Mouse (Mus musculus): ENCODE results near the gene Olfr20. TPM values are rescaled to one million over a fixed set of nuclear protein-coding genes. Genes with fewer than 3 reads are reported as not detected.

Gene Olfr20
- polyA plus RNA-seq, 1 experiment from 2014 or later = not detected

- ATAC-seq (ENCODE audit: low FRiP score, low TSS enrichment) = no peak
- 76% methylated on average over 2 of the region's 2 CpGs for WGBS
- Histone ChIP-seq H3K27me3 (ENCODE audit: control insufficient read depth, insufficient read depth, low read length) (no peaks in the 10 kb centered on the region), H3K9me3 (ENCODE audit: control insufficient read depth, low read length) (no peaks in the 10 kb centered on the region), H3K4me2 (replicated peaks; ENCODE audit: low read depth, low read length) (no peak overlapping the region), H3K4me1 (ENCODE audit: control insufficient read depth, insufficient read depth, low read length) (no peaks in the 10 kb centered on the region), H3K36me3 (ENCODE audit: control insufficient read depth, insufficient read depth, low read length) (no peaks in the 10 kb centered on the region), H3K9ac (ENCODE audit: low read depth, low read length) (no peak overlapping the region), H3K27ac (ENCODE audit: low read depth, low read length) (no peak overlapping the region), H3K4me3 (ENCODE audit: low read length) (no peak overlapping the region)
These were observed 17.2 kb upstream of the Olfr20 start for GRCm38 (mm10) chr11:73333357-73333756.

DNA sequence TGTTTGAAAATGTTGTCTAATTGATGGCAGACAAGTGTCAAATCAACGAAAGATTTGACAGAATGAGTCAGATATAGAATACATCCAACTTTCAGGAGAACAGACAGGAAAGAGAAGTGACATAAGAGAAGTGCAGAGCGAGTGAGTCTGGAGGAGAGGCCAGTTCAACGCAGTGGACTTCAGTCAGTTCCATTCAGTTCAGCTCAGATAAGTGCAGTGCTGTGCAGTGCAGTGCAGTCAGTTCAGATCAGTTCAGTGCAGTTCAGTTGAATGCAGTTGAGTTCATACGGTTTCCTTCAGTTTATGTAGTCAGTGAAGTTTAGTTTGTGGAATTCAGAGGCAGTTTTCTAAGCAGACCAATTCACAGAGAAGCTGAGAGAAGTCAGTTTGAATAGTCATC, 13.7 kb upstream of the Olfr20 start:
- Histone ChIP-seq H3K36me3 (ENCODE audit: control insufficient read depth, insufficient read depth, low read length) (no peaks in the 10 kb centered on the region), H3K27ac (ENCODE audit: low read depth, low read length) (no peak overlapping the region), H3K9me3 (ENCODE audit: control insufficient read depth, low read length) (no peaks in the 10 kb centered on the region), H3K4me1 (ENCODE audit: control insufficient read depth, insufficient read depth, low read length) (no peaks in the 10 kb centered on the region), H3K27me3 (ENCODE audit: control insufficient read depth, insufficient read depth, low read length) (no peaks in the 10 kb centered on the region), H3K9ac (ENCODE audit: low read depth, low read length) (no peak overlapping the region), H3K4me2 (replicated peaks; ENCODE audit: low read depth, low read length) (no peak overlapping the region), H3K4me3 (ENCODE audit: low read length) (no peak overlapping the region)
- ATAC-seq (ENCODE audit: low FRiP score, low TSS enrichment) = no peak
- WGBS = 75% methylated on average over 4 of the region's 4 CpGs

GRCm38 (mm10) chr11:73370946-73371345, 20.4 kb downstream of the Olfr20 start, which contains the start of gene Olfr376:
Gene Olfr376 (plus strand): TSS chr11:73371246.
- Histone ChIP-seq H3K4me2 (replicated peaks; ENCODE audit: low read depth, low read length) (no peak within 1 kb of the TSS), H3K27ac (ENCODE audit: low read depth, low read length) (no peak within 1 kb of the TSS), H3K9ac (ENCODE audit: low read depth, low read length) (no peak within 1 kb of the TSS), H3K9me3 (ENCODE audit: control insufficient read depth, low read length) (no peaks in the 10 kb centered on the region), H3K36me3 (ENCODE audit: control insufficient read depth, insufficient read depth, low read length) (no peaks in the 10 kb centered on the region), H3K4me3 (ENCODE audit: low read length) (no peak within 1 kb of the TSS), H3K27me3 (ENCODE audit: control insufficient read depth, insufficient read depth, low read length) (no peaks in the 10 kb centered on the region), H3K4me1 (ENCODE audit: control insufficient read depth, insufficient read depth, low read length) (no peaks in the 10 kb centered on the region)
- WGBS = 87% methylated on average over 2 of the region's 2 CpGs
- no peak for ATAC-seq (ENCODE audit: low FRiP score, low TSS enrichment)

GRCm38 (mm10) chr11:73395374-73395773, 44.8 kb downstream of the Olfr20 start:
- Histone ChIP-seq H3K4me3 (ENCODE audit: low read length) (no peak overlapping the region), H3K27me3 (ENCODE audit: control insufficient read depth, insufficient read depth, low read length) (no peaks in the 10 kb centered on the region), H3K9me3 (ENCODE audit: control insufficient read depth, low read length) (no peaks in the 10 kb centered on the region), H3K36me3 (ENCODE audit: control insufficient read depth, insufficient read depth, low read length) (no peaks in the 10 kb centered on the region), H3K4me1 (ENCODE audit: control insufficient read depth, insufficient read depth, low read length) (no peaks in the 10 kb centered on the region), H3K4me2 (replicated peaks; ENCODE audit: low read depth, low read length) (no peak overlapping the region), H3K27ac (ENCODE audit: low read depth, low read length) (no peak overlapping the region), H3K9ac (ENCODE audit: low read depth, low read length) (no peak overlapping the region)
- 68% methylated on average over 4 of the region's 4 CpGs for WGBS
- no peak for ATAC-seq (ENCODE audit: low FRiP score, low TSS enrichment)

- Histone ChIP-seq H3K36me3 (ENCODE audit: control insufficient read depth, insufficient read depth, low read length) (no peaks in the 10 kb centered on the region), H3K9ac (ENCODE audit: low read depth, low read length) (no peak within 1 kb of the TSS), H3K27me3 (ENCODE audit: control insufficient read depth, insufficient read depth, low read length) (no peaks in the 10 kb centered on the region), H3K9me3 (ENCODE audit: control insufficient read depth, low read length) (no peaks in the 10 kb centered on the region), H3K4me1 (ENCODE audit: control insufficient read depth, insufficient read depth, low read length) (no peaks in the 10 kb centered on the region), H3K4me3 (ENCODE audit: low read length) (no peak within 1 kb of the TSS), H3K27ac (ENCODE audit: low read depth, low read length) (no peak within 1 kb of the TSS), H3K4me2 (replicated peaks; ENCODE audit: low read depth, low read length) (no peak within 1 kb of the TSS)
- no peak for ATAC-seq (ENCODE audit: low FRiP score, low TSS enrichment)
These were observed 48.9 kb downstream of the Olfr20 start, which contains the start of gene Olfr1 for GRCm38 (mm10) chr11:73399514-73399913. Gene Olfr1 (minus strand): TSS chr11:73399614.

Other genes starting within 250 kb of the Olfr20 start
- 14.5 and 19.5 TPM in 2 replicates for gene Haspin, start 212.5 kb upstream of the Olfr20 start, polyA plus RNA-seq (2014; fragmentation: Nextera tagmentation; extraction: Ambion mirVana)
- 0.34 TPM in 1 of 2 replicates, not detected in the other for gene P2rx5, start 190.4 kb upstream of the Olfr20 start, polyA plus RNA-seq (2014; fragmentation: Nextera tagmentation; extraction: Ambion mirVana)
- gene Emc6, start 173.7 kb upstream of the Olfr20 start, polyA plus RNA-seq (2014; fragmentation: Nextera tagmentation; extraction: Ambion mirVana) = 134 and 156 TPM in 2 replicates
- gene Tax1bp3, start 173.7 kb upstream of the Olfr20 start, polyA plus RNA-seq (2014; fragmentation: Nextera tagmentation; extraction: Ambion mirVana) = 195 and 209 TPM in 2 replicates
- 15.3 and 19.5 TPM in 2 replicates for gene Ctns, start 151.7 kb upstream of the Olfr20 start, polyA plus RNA-seq (2014; fragmentation: Nextera tagmentation; extraction: Ambion mirVana)
- gene Shpk, start 151.3 kb upstream of the Olfr20 start, polyA plus RNA-seq (2014; fragmentation: Nextera tagmentation; extraction: Ambion mirVana) = 0.77 and 1.1 TPM in 2 replicates
- not detected in 2 replicates for gene Trpv1, start 116.5 kb upstream of the Olfr20 start, polyA plus RNA-seq (2014; fragmentation: Nextera tagmentation; extraction: Ambion mirVana)
- gene Trpv3, start 83.4 kb upstream of the Olfr20 start, polyA plus RNA-seq (2014; fragmentation: Nextera tagmentation; extraction: Ambion mirVana) = 0.14 and 0.15 TPM in 2 replicates
- gene Aspa, start 21.2 kb upstream of the Olfr20 start, polyA plus RNA-seq (2014; fragmentation: Nextera tagmentation; extraction: Ambion mirVana) = 4.5 and 6.3 TPM in 2 replicates
- gene Gm49340, start 21.0 kb upstream of the Olfr20 start, polyA plus RNA-seq (2014; fragmentation: Nextera tagmentation; extraction: Ambion mirVana) = not detected in 2 replicates
- 0.16 TPM in 1 of 2 replicates, not detected in the other for gene Spata22, start 21.0 kb upstream of the Olfr20 start, polyA plus RNA-seq (2014; fragmentation: Nextera tagmentation; extraction: Ambion mirVana)
- gene Olfr376, start 20.5 kb downstream of the Olfr20 start, polyA plus RNA-seq (2014; fragmentation: Nextera tagmentation; extraction: Ambion mirVana) = not detected in 2 replicates
- gene Olfr1, start 48.8 kb downstream of the Olfr20 start, polyA plus RNA-seq (2014; fragmentation: Nextera tagmentation; extraction: Ambion mirVana) = not detected in 2 replicates
- not detected in 2 replicates for gene Olfr378, start 77.7 kb downstream of the Olfr20 start, polyA plus RNA-seq (2014; fragmentation: Nextera tagmentation; extraction: Ambion mirVana)
- not detected in 2 replicates for gene Olfr380, start 106.7 kb downstream of the Olfr20 start, polyA plus RNA-seq (2014; fragmentation: Nextera tagmentation; extraction: Ambion mirVana)
- gene Olfr381, start 140.8 kb downstream of the Olfr20 start, polyA plus RNA-seq (2014; fragmentation: Nextera tagmentation; extraction: Ambion mirVana) = not detected in 2 replicates
- not detected in 2 replicates for gene Olfr382, start 166.4 kb downstream of the Olfr20 start, polyA plus RNA-seq (2014; fragmentation: Nextera tagmentation; extraction: Ambion mirVana)
- not detected in 2 replicates for gene Olfr385, start 242.2 kb downstream of the Olfr20 start, polyA plus RNA-seq (2014; fragmentation: Nextera tagmentation; extraction: Ambion mirVana)
- gene Olfr384, start 247.8 kb downstream of the Olfr20 start, polyA plus RNA-seq (2014; fragmentation: Nextera tagmentation; extraction: Ambion mirVana) = not detected in 2 replicates